Mouse (Mus musculus): ENCODE results near the gene Pimreg.

Gene Pimreg

DNA sequence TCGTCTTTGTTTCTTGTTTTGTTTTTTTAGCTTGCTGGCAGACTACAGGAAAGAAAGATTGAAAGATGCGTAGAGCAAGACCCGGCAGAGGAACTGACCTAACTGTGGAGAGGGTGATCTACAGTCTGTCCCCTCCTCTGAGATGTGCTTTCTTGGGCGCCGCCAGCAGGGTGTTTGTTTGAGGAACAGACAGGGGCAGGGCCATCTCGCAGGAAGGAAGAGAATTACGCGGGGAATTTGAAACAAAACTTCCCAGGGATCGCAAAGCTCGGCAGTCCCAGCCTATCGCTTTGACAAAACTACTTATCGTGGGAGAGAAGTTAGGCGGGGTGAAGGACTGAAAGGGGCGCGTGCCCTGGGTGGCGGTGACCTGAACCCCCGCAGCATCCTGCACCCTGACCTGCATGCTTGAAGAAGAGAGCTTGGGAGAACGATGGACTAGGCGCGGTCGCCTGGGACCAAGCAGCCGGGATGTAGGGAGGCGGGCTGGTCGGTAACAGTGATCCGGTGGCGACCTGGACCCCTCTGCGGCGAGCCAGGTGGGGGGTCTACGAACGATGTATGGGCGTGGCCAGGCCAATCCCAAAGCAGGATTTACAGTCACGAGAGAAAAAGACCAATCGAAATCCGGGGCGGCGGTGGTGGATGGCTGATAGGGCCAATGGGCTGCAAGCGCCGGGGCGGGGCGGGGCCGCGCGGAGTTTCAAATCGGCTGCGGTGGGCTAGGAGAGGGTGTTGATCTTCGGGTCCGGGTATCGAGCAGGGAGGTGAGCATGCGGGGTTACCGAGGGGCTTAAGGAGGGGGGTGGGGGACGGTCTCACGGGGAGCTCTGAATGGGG lies at the start of gene Pimreg:
TSS of gene Pimreg (plus strand) at position 265 of the 840 bp plus-strand sequence.
- peak; percentile 90 for DNase-seq

DNA sequence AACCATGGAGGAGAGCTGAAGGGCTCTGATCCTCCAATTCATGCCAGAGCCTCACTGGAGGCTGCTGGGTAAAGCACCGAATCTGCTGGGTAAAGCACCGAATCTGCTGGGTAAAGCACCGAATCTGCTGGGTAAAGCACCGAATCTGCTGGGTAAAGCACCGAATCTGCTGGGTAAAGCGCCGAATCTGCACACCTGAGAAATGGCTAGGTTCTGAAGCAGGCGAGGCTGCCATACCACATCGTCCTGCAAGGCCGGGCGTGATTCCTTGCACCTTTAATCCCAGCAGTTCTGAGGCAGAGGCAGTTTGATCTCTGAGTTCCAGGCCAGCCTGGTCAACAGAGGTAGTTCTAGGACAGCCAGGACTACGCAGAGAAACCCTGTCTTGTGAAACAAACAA lies 49.4 kb upstream of the Pimreg start:
- no peak for DNase-seq

- peak; percentile 71 to 85 for DNase-seq
Measured at GRCm38 (mm10) chr11:71995968-71996511, 45.8 kb upstream of the Pimreg start.

GRCm38 (mm10) chr11:71996805-71997204 lies 45.0 kb upstream of the Pimreg start:
- DNase-seq: no peak

DNA sequence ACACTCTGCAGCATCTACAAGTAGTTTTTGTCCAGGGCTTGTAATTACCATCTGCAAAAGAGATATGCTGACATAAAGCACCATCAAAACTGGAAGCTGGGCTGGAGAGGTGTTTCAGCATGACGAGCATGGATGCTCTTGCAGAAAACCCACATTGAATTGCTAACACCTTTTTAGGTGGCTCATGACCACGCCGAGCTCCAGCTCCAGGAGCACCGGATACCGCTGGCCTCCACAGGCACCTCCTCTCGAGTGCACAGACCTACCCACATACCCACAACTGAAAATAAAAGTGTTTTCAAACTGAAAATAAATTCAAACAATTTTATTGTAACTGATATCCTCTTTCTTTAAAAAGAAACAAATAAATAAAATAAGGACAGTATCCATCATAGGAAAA lies 41.6 kb upstream of the Pimreg start:
- DNase-seq: no peak

GRCm38 (mm10) chr11:72002138-72002853 lies 39.5 kb upstream of the Pimreg start:
- DNase-seq: peak in 1 of 2 experiments; percentile 46

DNA sequence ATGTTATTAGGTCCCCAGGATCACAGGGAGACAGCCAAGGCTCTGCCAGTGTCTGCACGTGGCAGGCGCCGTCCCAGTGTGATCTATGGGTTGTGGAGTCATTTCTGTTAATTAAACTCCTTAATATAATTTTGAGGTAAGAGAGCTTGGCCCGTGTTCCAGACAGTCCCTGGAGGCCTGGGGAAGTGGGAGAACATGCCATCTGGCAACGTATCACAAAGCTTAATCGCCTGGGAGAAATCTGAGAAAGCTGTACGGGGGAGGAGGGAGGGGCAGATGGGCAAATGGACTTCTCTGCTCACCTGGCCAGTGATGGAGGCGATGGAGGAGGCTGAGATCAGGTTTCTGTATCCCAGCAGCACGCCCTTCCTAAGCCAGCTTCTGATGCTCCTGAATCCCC lies 38.7 kb upstream of the Pimreg start:
- DNase-seq: no peak

DNA sequence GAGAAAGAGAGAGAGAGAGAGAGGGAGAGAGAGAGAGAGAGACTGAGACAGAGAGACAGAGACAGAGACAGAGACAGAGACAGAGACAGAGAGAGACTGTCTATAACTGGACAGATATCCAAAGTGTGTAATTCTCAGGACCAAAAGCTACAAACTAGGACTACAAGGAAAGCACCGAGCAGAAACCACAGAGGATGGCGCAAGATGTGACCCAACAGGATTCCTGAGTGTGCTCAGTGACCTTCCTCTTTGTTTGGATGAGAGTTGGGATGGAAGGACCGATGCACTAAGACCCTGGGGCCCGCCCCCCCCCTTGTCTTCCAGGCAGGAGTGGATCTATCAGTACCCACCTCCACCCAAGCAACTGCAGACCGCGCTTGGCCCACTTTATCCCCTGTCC lies 36.3 kb upstream of the Pimreg start:
- no peak for DNase-seq

GRCm38 (mm10) chr11:72010367-72010766 lies 31.5 kb upstream of the Pimreg start:
- no peak for DNase-seq

DNA sequence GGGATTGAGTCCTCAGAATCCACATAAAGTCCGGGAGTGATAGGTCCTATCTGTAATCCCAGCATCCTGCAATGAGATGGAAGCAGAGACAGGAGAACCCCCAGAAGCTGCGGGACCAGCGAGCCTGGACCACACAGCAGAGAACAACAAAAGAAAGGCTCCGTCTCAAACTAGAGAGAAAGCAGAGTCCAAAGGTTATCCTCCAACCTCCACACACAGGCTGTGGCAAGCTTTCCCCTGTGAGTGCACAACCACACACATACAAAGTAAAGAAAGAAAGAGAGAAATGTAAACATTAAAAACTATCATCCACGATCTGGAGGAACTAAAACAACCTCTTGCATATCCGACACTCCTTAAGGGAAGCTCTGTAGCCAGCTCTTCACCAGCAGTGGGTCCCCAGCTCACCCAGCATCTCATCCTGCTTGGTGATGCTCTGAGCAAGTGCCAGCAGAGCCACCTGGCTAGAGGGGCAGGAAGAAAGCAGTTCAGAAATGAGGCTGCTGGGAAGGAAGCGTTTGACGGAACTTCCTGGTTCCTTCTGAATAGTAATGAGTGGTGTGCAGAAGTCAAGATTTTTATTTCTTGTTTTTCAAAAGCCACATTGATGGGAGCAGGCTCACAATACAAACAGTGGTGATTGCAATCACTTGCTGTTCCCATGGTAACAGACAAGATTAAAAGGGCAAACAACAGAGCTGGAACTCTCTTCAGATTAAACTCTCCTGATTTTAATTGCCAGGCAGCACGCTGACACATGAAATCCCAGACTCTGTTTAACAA lies 30.7 kb upstream of the Pimreg start:
- no peak for DNase-seq

DNA sequence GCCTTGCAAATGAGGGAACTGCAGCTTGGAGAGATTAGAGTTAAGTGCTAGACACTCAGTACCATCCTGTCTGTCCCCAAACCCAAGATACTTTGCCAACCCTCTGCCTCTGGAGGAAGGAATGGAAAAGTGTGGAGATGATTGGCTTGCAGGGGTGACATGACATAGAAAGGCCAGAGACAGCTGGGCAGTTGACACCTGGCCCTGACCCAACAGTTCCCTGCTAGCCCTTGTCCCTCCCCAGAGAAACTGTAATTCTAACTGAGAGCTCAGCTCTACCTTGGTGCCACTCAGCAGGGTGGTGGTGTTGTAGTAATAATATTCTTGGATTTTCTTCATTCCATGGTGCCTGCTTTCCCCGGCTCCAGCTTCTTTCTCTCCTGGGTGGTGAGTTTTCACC lies 29.9 kb upstream of the Pimreg start:
- no peak for DNase-seq

DNA sequence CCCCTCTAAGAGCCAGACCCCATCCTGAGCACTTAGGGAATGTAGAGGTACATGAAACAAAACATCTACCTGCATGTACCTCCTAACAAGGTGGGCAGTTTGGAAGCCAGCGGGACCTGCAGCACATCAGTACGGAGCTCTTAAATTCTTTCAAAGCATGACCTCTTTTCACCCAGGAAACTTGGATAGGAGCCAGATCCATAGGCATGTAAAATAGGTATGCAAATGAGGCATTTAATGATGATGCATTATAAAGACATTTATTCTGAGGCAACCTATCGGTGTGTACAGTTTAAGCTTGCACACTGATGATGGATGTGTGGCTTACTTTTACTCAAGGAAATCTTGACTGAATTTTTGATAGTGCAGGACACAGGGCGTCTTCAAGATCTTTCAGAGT lies 27.2 kb upstream of the Pimreg start:
- no peak for DNase-seq

- DNase-seq: no peak
Measured at GRCm38 (mm10) chr11:72016518-72017252, 25.1 kb upstream of the Pimreg start.

GRCm38 (mm10) chr11:72017253-72017601 lies 24.6 kb upstream of the Pimreg start:
- no peak for DNase-seq

GRCm38 (mm10) chr11:72021015-72021414 lies 20.8 kb upstream of the Pimreg start:
- DNase-seq: no peak

GRCm38 (mm10) chr11:72022827-72023226 lies 19.0 kb upstream of the Pimreg start:
- DNase-seq: no peak

- peak in 1 of 2 experiments; percentile 17 for DNase-seq
Measured at GRCm38 (mm10) chr11:72023581-72023980, 18.3 kb upstream of the Pimreg start.

- DNase-seq: peak in 1 of 2 experiments; percentile 76
Measured at GRCm38 (mm10) chr11:72024193-72024781, 17.5 kb upstream of the Pimreg start.

GRCm38 (mm10) chr11:72025843-72026242 lies 16.0 kb upstream of the Pimreg start:
- peak in 1 of 2 experiments; percentile 37 for DNase-seq

DNA sequence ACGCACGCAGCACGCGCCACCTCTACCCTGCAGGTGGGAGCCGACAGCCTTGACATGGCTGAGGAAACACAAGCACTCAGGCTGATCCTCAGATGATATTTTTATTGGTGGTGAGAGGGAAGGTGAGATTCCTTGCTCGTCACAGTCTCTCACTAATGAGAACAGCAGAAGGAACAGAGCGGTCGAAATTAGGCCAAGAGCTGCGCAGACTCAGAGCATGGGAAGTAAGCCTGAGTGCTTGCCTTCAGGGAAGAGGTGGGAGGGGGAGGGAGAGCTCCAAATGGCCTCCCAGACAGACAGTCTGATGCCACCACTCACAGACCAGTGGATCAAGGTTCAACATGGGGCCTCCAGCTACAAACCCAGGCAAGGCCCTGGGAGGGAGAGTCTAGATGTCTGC lies 15.3 kb upstream of the Pimreg start:
- no peak for DNase-seq

DNA sequence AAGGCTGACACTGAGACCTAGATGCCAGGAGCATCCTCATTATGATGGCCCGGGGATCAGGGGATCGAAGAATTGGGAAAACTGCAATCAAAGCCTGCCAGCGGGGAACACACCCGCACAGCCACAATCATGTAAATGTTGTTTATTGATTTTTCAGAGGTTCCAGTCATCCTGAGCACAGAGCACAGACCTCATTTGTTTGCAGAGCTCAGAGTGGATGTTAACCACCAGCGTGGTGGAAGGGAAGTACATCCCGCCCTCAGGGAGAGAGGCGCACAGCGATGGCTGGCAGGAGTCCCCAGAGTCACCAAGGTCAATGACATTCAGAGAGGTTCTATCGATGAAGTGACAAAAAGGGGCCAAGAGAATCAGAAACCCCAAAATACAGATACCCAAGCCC lies 14.0 kb upstream of the Pimreg start:
- DNase-seq: no peak

DNA sequence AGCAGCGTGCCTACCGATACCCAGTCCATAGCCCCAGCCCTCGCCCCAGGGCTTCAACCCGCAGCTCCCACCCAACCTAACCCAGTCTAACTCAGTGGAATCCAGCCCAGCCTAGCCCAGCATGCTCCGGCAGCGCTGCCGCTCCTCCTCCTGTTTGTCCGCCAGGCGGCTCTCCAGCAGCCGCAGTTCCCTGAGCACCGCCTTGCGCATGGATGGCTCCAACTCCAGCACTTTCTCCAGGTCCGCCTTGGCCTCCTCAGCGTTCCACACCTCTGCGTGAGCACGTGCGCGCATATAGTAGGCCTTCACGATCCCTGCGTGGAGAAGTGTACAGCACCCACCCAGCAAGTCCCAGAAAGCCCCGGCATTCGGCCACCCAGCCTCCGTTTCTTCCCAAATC lies 12.7 kb upstream of the Pimreg start:
- DNase-seq: peak; percentile 47 to 51
